Mouse (Mus musculus): ENCODE results near the gene Platr17. TPM values are rescaled to one million over a fixed set of nuclear protein-coding genes. Genes with fewer than 3 reads are reported as not detected.
"Not testable (repeated sequence)": the region's sequence is repeated elsewhere in the genome, so short reads cannot be mapped to it uniquely, and the experiment has no call there.

The Platr17 gene
- polyA plus RNA-seq, 1 experiment from 2014 or later = 0.54 TPM

GRCm38 (mm10) chr17:33900281-33900988, 4.5 kb upstream of the Platr17 start:
- Histone ChIP-seq H3K4me3 (replicated peaks; ENCODE audit: low read length) (no peak overlapping the region), H3K36me3 (ENCODE audit: control insufficient read depth, insufficient read depth) (no peaks in the 10 kb centered on the region), H3K9ac (replicated peaks; ENCODE audit: low read depth, low read length) (no peak overlapping the region), H3K4me1 (replicated peaks; ENCODE audit: control insufficient read depth, insufficient read depth, low read length) (no peaks in the 10 kb centered on the region), H3K9me3 (ENCODE audit: control insufficient read depth, low read length) (no peaks in the 10 kb centered on the region), H3K27me3 (replicated peaks; ENCODE audit: control insufficient read depth, insufficient read depth, low read length) (no peaks in the 10 kb centered on the region), H3K4me2 (ENCODE audit: low read length) (no peak overlapping the region), H3K27ac (ENCODE audit: low read length) (no peak overlapping the region)
- no peak for ATAC-seq
- WGBS = 68% methylated on average over 7 of the region's 7 CpGs

- Histone ChIP-seq H3K36me3 (ENCODE audit: control insufficient read depth, insufficient read depth) (no peaks in the 10 kb centered on the region), H3K9me3 (ENCODE audit: control insufficient read depth, low read length) (no peaks in the 10 kb centered on the region), H3K27ac (ENCODE audit: low read length) (no peak overlapping the region), H3K4me3 (replicated peaks; ENCODE audit: low read length) (no peak overlapping the region), H3K4me1 (replicated peaks; ENCODE audit: control insufficient read depth, insufficient read depth, low read length) (no peaks in the 10 kb centered on the region), H3K4me2 (ENCODE audit: low read length) (no peak overlapping the region), H3K27me3 (replicated peaks; ENCODE audit: control insufficient read depth, insufficient read depth, low read length) (no peaks in the 10 kb centered on the region), H3K9ac (replicated peaks; ENCODE audit: low read depth, low read length) (no peak overlapping the region)
- ATAC-seq = no peak
- WGBS = 85% methylated on average over 4 of the region's 4 CpGs
Observed at GRCm38 (mm10) chr17:33900989-33901314, 4.0 kb upstream of the Platr17 start.

GRCm38 (mm10) chr17:33901653-33902052, 3.3 kb upstream of the Platr17 start:
- Histone ChIP-seq H3K4me3 (replicated peaks; ENCODE audit: low read length) (no peak overlapping the region), H3K27ac (ENCODE audit: low read length) (no peak overlapping the region), H3K27me3 (replicated peaks; ENCODE audit: control insufficient read depth, insufficient read depth, low read length) (no peaks in the 10 kb centered on the region), H3K4me2 (ENCODE audit: low read length) (no peak overlapping the region), H3K4me1 (replicated peaks; ENCODE audit: control insufficient read depth, insufficient read depth, low read length) (no peaks in the 10 kb centered on the region), H3K36me3 (ENCODE audit: control insufficient read depth, insufficient read depth) (no peaks in the 10 kb centered on the region), H3K9ac (replicated peaks; ENCODE audit: low read depth, low read length) (no peak overlapping the region), H3K9me3 (ENCODE audit: control insufficient read depth, low read length) (no peaks in the 10 kb centered on the region)
- WGBS = 77% methylated on average over 4 of the region's 4 CpGs
- no peak for ATAC-seq

GRCm38 (mm10) chr17:33902079-33902478, 2.9 kb upstream of the Platr17 start:
- H3K9ac ChIP-seq (replicated peaks; ENCODE audit: low read depth, low read length) = no peak overlapping the region
- no peak overlapping the region for H3K4me3 ChIP-seq (replicated peaks; ENCODE audit: low read length)
- no peaks in the 10 kb centered on the region for H3K27me3 ChIP-seq (replicated peaks; ENCODE audit: control insufficient read depth, insufficient read depth, low read length)
- no peaks in the 10 kb centered on the region for H3K9me3 ChIP-seq (ENCODE audit: control insufficient read depth, low read length)
- ATAC-seq = no peak
- 78% methylated on average over 4 of the region's 4 CpGs for WGBS
- H3K4me2 ChIP-seq (ENCODE audit: low read length) = no peak overlapping the region
- no peaks in the 10 kb centered on the region for H3K4me1 ChIP-seq (replicated peaks; ENCODE audit: control insufficient read depth, insufficient read depth, low read length)
- no peaks in the 10 kb centered on the region for H3K36me3 ChIP-seq (ENCODE audit: control insufficient read depth, insufficient read depth)
- no peak overlapping the region for H3K27ac ChIP-seq (ENCODE audit: low read length)

- Histone ChIP-seq H3K9me3 (ENCODE audit: control insufficient read depth, low read length) (no peaks in the 10 kb centered on the region), H3K4me1 (replicated peaks; ENCODE audit: control insufficient read depth, insufficient read depth, low read length) (no peaks in the 10 kb centered on the region), H3K4me2 (ENCODE audit: low read length) (no peak overlapping the region), H3K27ac (ENCODE audit: low read length) (no peak overlapping the region), H3K4me3 (replicated peaks; ENCODE audit: low read length) (no peak overlapping the region), H3K9ac (replicated peaks; ENCODE audit: low read depth, low read length) (no peak overlapping the region), H3K27me3 (replicated peaks; ENCODE audit: control insufficient read depth, insufficient read depth, low read length) (no peaks in the 10 kb centered on the region), H3K36me3 (ENCODE audit: control insufficient read depth, insufficient read depth) (no peaks in the 10 kb centered on the region)
- WGBS = 87% methylated on average over 7 of the region's 7 CpGs
- no peak for ATAC-seq
Observed at GRCm38 (mm10) chr17:33902491-33902890, 2.4 kb upstream of the Platr17 start.

GRCm38 (mm10) chr17:33903911-33904651, 854 bp upstream of the Platr17 start:
- H3K9me3 ChIP-seq (ENCODE audit: control insufficient read depth, low read length); H3K9ac ChIP-seq (replicated peaks; ENCODE audit: low read depth, low read length); H3K27ac ChIP-seq (ENCODE audit: low read length); H3K4me3 ChIP-seq (replicated peaks; ENCODE audit: low read length); ATAC-seq; H3K4me2 ChIP-seq (ENCODE audit: low read length); H3K36me3 ChIP-seq (ENCODE audit: control insufficient read depth, insufficient read depth); H3K4me1 ChIP-seq (replicated peaks; ENCODE audit: control insufficient read depth, insufficient read depth, low read length); H3K27me3 ChIP-seq (replicated peaks; ENCODE audit: control insufficient read depth, insufficient read depth, low read length): not testable (repeated sequence)
- WGBS = 68% methylated on average over 6 of the region's 6 CpGs

- Histone ChIP-seq H3K4me2 (ENCODE audit: low read length) (peak overlapping the region; percentile 74), H3K27ac (ENCODE audit: low read length) (peak overlapping the region; percentile 93), H3K36me3 (ENCODE audit: control insufficient read depth, insufficient read depth) (peaks cover 19% of the 10 kb centered on the region), H3K4me3 (replicated peaks; ENCODE audit: low read length) (peak overlapping the region; percentile 74), H3K4me1 (replicated peaks; ENCODE audit: control insufficient read depth, insufficient read depth, low read length) (peaks cover 15% of the 10 kb centered on the region), H3K9ac (replicated peaks; ENCODE audit: low read depth, low read length) (peak overlapping the region; percentile 80), H3K9me3 (ENCODE audit: control insufficient read depth, low read length) (no peaks in the 10 kb centered on the region), H3K27me3 (replicated peaks; ENCODE audit: control insufficient read depth, insufficient read depth, low read length) (no peaks in the 10 kb centered on the region)
- ATAC-seq = peak; percentile 7
- under 1% methylated on average over 42 of the region's 44 CpGs for WGBS
Observed at GRCm38 (mm10) chr17:33908331-33909076, 3.6 kb downstream of the Platr17 start.

- H3K4me2 ChIP-seq (ENCODE audit: low read length) = peak within 1 kb of the TSS; percentile 74
- WGBS = under 1% methylated on average over 68 of the region's 68 CpGs
- ATAC-seq = peak; percentile 98
Observed at GRCm38 (mm10) chr17:33909077-33909868, 4.3 kb downstream of the Platr17 start, which contains the start of gene Daxx. Daxx (plus strand) TSS chr17:33909414.

More at GRCm38 (mm10) chr17:33909077-33909868, 4.3 kb downstream of the Platr17 start, which contains the start of gene Daxx:
- Histone ChIP-seq H3K9ac (replicated peaks; ENCODE audit: low read depth, low read length) (peak within 1 kb of the TSS; percentile 84), H3K4me3 (replicated peaks; ENCODE audit: low read length) (peak within 1 kb of the TSS; percentile 74), H3K9me3 (ENCODE audit: control insufficient read depth, low read length) (no peaks in the 10 kb centered on the region), H3K27me3 (replicated peaks; ENCODE audit: control insufficient read depth, insufficient read depth, low read length) (no peaks in the 10 kb centered on the region), H3K27ac (ENCODE audit: low read length) (peak within 1 kb of the TSS; percentile 93), H3K4me1 (replicated peaks; ENCODE audit: control insufficient read depth, insufficient read depth, low read length) (peaks cover 16% of the 10 kb centered on the region), H3K36me3 (ENCODE audit: control insufficient read depth, insufficient read depth) (peaks cover 22% of the 10 kb centered on the region)

All from forebrain, embryonic 16.5 days (tissue).